Mouse (Mus musculus) R1 (cell line): ENCODE data around the gene Tmprss4.

Experiments
- DNase-seq: peaks from one replicate; pipeline ENCODE4 v3.0.0-alpha.2; 2018; ENCODE audit warnings: low read depth, low spot score

Tmprss4 gene

GRCm38 (mm10) chr9:45197549-45197948, 6.3 kb downstream of the Tmprss4 start:
- DNase-seq: no peak

- no peak for DNase-seq
Observed at GRCm38 (mm10) chr9:45196125-45196830, 7.6 kb downstream of the Tmprss4 start.

- DNase-seq: no peak
Observed at GRCm38 (mm10) chr9:45195468-45195867, 8.4 kb downstream of the Tmprss4 start.

GRCm38 (mm10) chr9:45189661-45190174, 14.2 kb downstream of the Tmprss4 start:
- no peak for DNase-seq

GRCm38 (mm10) chr9:45188570-45189563, 15.0 kb downstream of the Tmprss4 start:
- no peak for DNase-seq

- no peak for DNase-seq
Observed at GRCm38 (mm10) chr9:45185250-45185649, 18.6 kb downstream of the Tmprss4 start.

GRCm38 (mm10) chr9:45183266-45183665, 20.6 kb downstream of the Tmprss4 start:
- no peak for DNase-seq

GRCm38 (mm10) chr9:45182521-45182920, 21.4 kb downstream of the Tmprss4 start:
- no peak for DNase-seq

- no peak for DNase-seq
Observed at GRCm38 (mm10) chr9:45181770-45182169, 22.1 kb downstream of the Tmprss4 start, which contains the start of gene BC049352. Gene BC049352, plus strand, starts transcription at chr9:45182007.

GRCm38 (mm10) chr9:45179282-45179681, 24.6 kb downstream of the Tmprss4 start:
- DNase-seq: no peak

- DNase-seq: no peak
Observed at GRCm38 (mm10) chr9:45173475-45173874, 30.4 kb downstream of the Tmprss4 start.

- DNase-seq: peak; percentile 63
Observed at GRCm38 (mm10) chr9:45171073-45171610, 32.8 kb downstream of the Tmprss4 start.

GRCm38 (mm10) chr9:45170150-45170549, 33.7 kb downstream of the Tmprss4 start:
- no peak for DNase-seq

GRCm38 (mm10) chr9:45167903-45168302, 36.0 kb downstream of the Tmprss4 start:
- no peak for DNase-seq

- no peak for DNase-seq
Observed at GRCm38 (mm10) chr9:45153361-45153760, 50.5 kb downstream of the Tmprss4 start.

GRCm38 (mm10) chr9:45150933-45151332, 53.0 kb downstream of the Tmprss4 start:
- no peak for DNase-seq

- DNase-seq: peak; percentile 64
Observed at GRCm38 (mm10) chr9:45146267-45146597, 57.7 kb downstream of the Tmprss4 start.

GRCm38 (mm10) chr9:45145533-45146266, 58.2 kb downstream of the Tmprss4 start:
- peak; percentile 83 for DNase-seq

- DNase-seq: no peak
Observed at GRCm38 (mm10) chr9:45142686-45143085, 61.2 kb downstream of the Tmprss4 start.

GRCm38 (mm10) chr9:45140945-45141344, 62.9 kb downstream of the Tmprss4 start:
- DNase-seq: no peak

- DNase-seq: no peak
Observed at GRCm38 (mm10) chr9:45139082-45139481, 64.8 kb downstream of the Tmprss4 start.
